Mouse (Mus musculus) hindbrain, embryonic 13.5 days (tissue): ENCODE data around the gene Btd. TPM values are rescaled to one million over a fixed set of nuclear protein-coding genes. Genes with fewer than 3 reads are reported as not detected.
"Not testable (repeated sequence)": the region's sequence is repeated elsewhere in the genome, so short reads cannot be mapped to it uniquely, and the experiment has no call there.

ENCODE experiments used
- ATAC-seq: fragments of 200-750 bp; cut with Nextera tagmentation; 2 replicates; pipeline ENCODE4 v1.8.0; 2017; ENCODE audit warnings: moderate TSS enrichment; ENCODE audit not compliant: low FRiP score
- H3K27ac ChIP-seq: fragments of 300-500 bp; sonication (generic); 2 replicates; pipeline ENCODE4 v1.5.1; 2015; ENCODE audit warnings: inconsistent platforms, mild to moderate bottlenecking, moderate library complexity
- H3K27me3 ChIP-seq: fragments of 300-500 bp; sonication (generic); 2 replicates; pipeline ENCODE4 v1.6.1; 2015; ENCODE audit warnings: mild to moderate bottlenecking, inconsistent platforms
- H3K36me3 ChIP-seq: fragments of 300-500 bp; sonication (generic); 2 replicates; pipeline ENCODE4 v1.6.1; 2015; ENCODE audit warnings: mild to moderate bottlenecking, inconsistent platforms
- H3K4me1 ChIP-seq: fragments of 300-500 bp; sonication (generic); replicated peaks from 2 replicates; pipeline ENCODE4 v1.6.1; 2015; ENCODE audit warnings: inconsistent platforms
- H3K4me2 ChIP-seq: fragments of 300-500 bp; sonication (generic); 2 replicates; pipeline ENCODE4 v1.6.1; 2015; ENCODE audit warnings: inconsistent platforms, mild to moderate bottlenecking, moderate library complexity
- H3K4me3 ChIP-seq: fragments of 300-500 bp; sonication (generic); 2 replicates; pipeline ENCODE4 v1.5.1; 2015; ENCODE audit warnings: mild to moderate bottlenecking, inconsistent platforms
- H3K9ac ChIP-seq: fragments of 300-500 bp; sonication (generic); 2 replicates; pipeline ENCODE4 v1.6.1; 2015; ENCODE audit warnings: mild to moderate bottlenecking, inconsistent platforms
- H3K9me3 ChIP-seq: fragments of 300-500 bp; sonication (generic); 2 replicates; pipeline ENCODE4 v1.6.1; 2016; ENCODE audit warnings: inconsistent platforms
- WGBS: fragments of 180-500 bp; shearing (Covaris S2); methylation state at CpG from one replicate; pipeline ENCODE4 v1.1.7; 2015; 5-methylcytosine and 5-hydroxymethylcytosine counted together
- polyA plus RNA-seq: library from polyadenylated mRNA; unstranded; fragments of >200 nt; fragmentation: Nextera tagmentation; extraction: Ambion mirVana; gene quantifications from 2 replicates; pipeline ENCODE4 v1.2.1, GENCODE M21; 2015

Gene Btd
- 17.3 and 18.7 TPM in 2 replicates for polyA plus RNA-seq

DNA sequence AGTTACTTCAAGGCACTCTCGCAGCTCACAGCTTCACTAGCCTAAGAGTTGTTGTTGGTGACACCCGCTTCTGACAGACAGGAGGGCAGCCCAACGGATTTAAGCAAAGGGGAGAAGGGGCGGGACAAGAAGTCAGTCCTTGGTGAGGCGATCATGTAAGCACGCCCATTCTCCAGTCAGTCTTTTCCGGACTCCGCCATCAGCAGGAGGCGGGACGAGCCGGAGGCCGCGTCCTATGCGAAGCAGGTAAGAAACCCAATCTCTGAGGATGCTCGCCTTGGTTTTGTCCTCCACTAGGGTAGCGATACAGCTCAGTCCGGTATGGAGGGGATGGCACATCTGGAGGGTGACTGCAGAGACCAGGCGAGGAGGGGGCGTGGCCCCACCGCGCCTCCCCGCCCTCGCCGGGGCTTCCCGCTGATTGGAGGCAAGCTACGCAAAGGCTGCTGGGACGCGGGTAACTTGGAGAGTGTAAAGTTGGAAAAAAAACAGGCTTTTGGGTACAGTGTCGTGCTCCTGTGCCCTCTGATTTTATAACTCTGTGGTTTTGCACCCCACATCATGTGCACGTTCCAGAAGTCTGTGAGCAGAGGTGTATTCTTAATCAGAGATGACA, at the start of gene Btd, which contains the start of gene Hacl1:
TSS of gene Btd (plus strand) at position 139 of the 616 bp plus-strand sequence.
TSS of gene Hacl1 (minus strand) at position 397 of the 616 bp plus-strand sequence.
- H3K4me1 ChIP-seq, result peaks cover 16% of the 10 kb centered on the region
- peak within 1 kb of the TSS; percentile 73 for H3K9ac ChIP-seq
- no peaks in the 10 kb centered on the region for H3K36me3 ChIP-seq
- ATAC-seq, result peak; percentile 98
- H3K27ac ChIP-seq, result peak within 1 kb of the TSS; percentile 89
- H3K4me2 ChIP-seq, result peak within 1 kb of the TSS; percentile 74
- H3K27me3 ChIP-seq, result no peaks in the 10 kb centered on the region
- WGBS, result 0% methylated on average over 30 of the region's 30 CpGs
- H3K9me3 ChIP-seq, result no peaks in the 10 kb centered on the region
- H3K4me3 ChIP-seq, result peak within 1 kb of the TSS; percentile 61

GRCm38 (mm10) chr14:31591243-31591642, 49.6 kb upstream of the Btd start, which contains the start of gene Colq:
Gene Colq, minus strand, starts transcription at chr14:31591343.
- no peaks in the 10 kb centered on the region for H3K9me3 ChIP-seq
- no peak within 1 kb of the TSS for H3K4me2 ChIP-seq
- H3K36me3 ChIP-seq, result no peaks in the 10 kb centered on the region
- no peak within 1 kb of the TSS for H3K9ac ChIP-seq
- H3K4me3 ChIP-seq, result no peak within 1 kb of the TSS
- H3K27ac ChIP-seq, result no peak within 1 kb of the TSS
- 89% methylated on average over 3 of the region's 3 CpGs for WGBS
- no peak for ATAC-seq
- no peaks in the 10 kb centered on the region for H3K27me3 ChIP-seq
- no peaks in the 10 kb centered on the region for H3K4me1 ChIP-seq

DNA sequence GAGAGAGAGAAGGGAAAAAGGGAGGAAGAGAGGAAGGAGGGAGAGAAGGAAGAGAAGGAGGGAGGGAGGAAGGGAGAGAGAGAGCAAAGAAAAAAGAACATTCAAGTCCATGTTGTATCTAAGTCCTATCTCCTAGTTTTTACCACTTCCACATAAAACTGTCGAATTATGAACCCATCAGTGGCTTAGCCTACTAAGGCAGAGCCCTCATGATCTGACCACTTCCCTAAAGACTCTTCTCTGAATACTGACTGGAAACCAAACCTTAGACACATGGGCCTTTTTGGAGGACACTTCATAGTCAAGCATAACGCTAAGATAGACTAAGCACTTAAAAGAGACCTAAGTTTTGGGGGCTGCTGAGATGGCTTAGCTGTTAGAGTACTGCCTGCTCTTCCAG, 47.8 kb upstream of the Btd start:
- Histone ChIP-seq H3K36me3 (no peaks in the 10 kb centered on the region), H3K4me1 (no peaks in the 10 kb centered on the region), H3K27me3 (no peaks in the 10 kb centered on the region), H3K4me3 (no peak overlapping the region), H3K27ac (no peak overlapping the region), H3K9me3 (no peaks in the 10 kb centered on the region), H3K4me2 (no peak overlapping the region), H3K9ac (no peak overlapping the region)
- ATAC-seq, result no peak
- WGBS, result 86% methylated on average over 2 of the region's 2 CpGs

- H3K4me2 ChIP-seq, result no peak overlapping the region
- ATAC-seq, result no peak
- no peaks in the 10 kb centered on the region for H3K27me3 ChIP-seq
- no peaks in the 10 kb centered on the region for H3K4me1 ChIP-seq
- no peak overlapping the region for H3K4me3 ChIP-seq
- no peak overlapping the region for H3K27ac ChIP-seq
- no peaks in the 10 kb centered on the region for H3K36me3 ChIP-seq
- H3K9ac ChIP-seq, result no peak overlapping the region
- H3K9me3 ChIP-seq, result no peaks in the 10 kb centered on the region
- 81% methylated on average over 3 of the region's 3 CpGs for WGBS
Measured at GRCm38 (mm10) chr14:31594693-31595092, 46.1 kb upstream of the Btd start.

DNA sequence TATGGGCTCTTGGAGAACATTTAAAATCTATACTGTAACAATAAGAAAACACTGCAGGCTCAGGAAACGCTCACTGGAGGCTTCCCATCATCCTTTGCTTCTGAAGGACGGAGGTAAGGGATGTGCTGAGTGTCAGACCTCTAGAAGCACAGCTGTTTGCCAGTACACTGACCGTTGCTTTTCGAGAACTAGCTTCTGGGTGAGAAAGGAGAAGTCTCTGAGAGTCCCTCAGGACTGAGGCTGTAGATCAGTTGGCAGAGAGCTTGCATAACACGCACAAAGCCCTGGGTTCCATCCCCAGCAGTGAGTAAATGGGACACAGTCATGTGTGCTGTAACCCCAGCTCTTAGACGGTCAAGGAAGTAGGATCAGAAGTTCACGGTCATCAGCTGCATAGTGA, 44.4 kb upstream of the Btd start:
- no peaks in the 10 kb centered on the region for H3K9me3 ChIP-seq
- ATAC-seq, result no peak
- H3K36me3 ChIP-seq, result no peaks in the 10 kb centered on the region
- no peaks in the 10 kb centered on the region for H3K4me1 ChIP-seq
- no peak overlapping the region for H3K4me3 ChIP-seq
- 87% methylated on average over 7 of the region's 7 CpGs for WGBS
- H3K4me2 ChIP-seq, result no peak overlapping the region
- no peak overlapping the region for H3K27ac ChIP-seq
- no peaks in the 10 kb centered on the region for H3K27me3 ChIP-seq
- no peak overlapping the region for H3K9ac ChIP-seq

- no peak overlapping the region for H3K4me3 ChIP-seq
- H3K27ac ChIP-seq, result no peak overlapping the region
- ATAC-seq, result no peak
- no peak overlapping the region for H3K4me2 ChIP-seq
- H3K27me3 ChIP-seq, result no peaks in the 10 kb centered on the region
- 96% methylated on average over 4 of the region's 4 CpGs for WGBS
- H3K36me3 ChIP-seq, result no peaks in the 10 kb centered on the region
- H3K9ac ChIP-seq, result no peak overlapping the region
- no peaks in the 10 kb centered on the region for H3K9me3 ChIP-seq
- H3K4me1 ChIP-seq, result no peaks in the 10 kb centered on the region
Measured at GRCm38 (mm10) chr14:31597446-31597845, 43.4 kb upstream of the Btd start.

DNA sequence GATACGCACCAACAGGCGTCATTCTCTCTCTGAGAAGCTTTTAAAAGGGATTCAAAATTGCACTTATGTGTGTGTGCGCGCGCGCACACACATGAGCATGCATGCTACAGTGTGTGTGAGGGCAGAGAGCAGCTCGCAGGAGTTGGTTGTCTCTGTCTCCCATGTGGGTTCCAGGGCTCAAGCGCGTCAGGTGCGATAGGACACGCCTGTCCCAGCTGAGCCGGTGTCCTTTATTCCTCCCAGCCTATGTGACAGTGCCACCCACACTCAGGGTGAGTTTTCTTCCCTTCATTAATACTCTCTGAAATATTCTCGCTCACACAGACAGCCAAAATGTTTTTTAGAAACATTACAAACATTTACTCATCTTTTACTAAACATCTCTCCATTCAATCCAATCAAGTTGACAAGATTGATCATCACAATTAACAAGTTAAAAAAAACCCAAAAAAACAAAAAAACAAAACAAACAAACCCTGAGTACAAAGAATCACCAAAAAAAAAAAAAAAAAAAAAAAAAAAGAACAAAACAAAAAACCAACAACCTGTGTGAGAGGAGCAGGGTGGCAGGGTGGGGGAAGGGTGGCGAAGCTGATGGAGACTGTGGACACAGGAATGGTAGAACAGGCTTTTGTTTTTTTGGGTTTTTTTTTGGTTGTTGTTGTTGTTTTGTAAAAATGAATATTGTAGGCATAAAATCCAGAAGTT, 38.8 kb upstream of the Btd start:
- no peak overlapping the region for H3K4me2 ChIP-seq
- H3K9me3 ChIP-seq, result no peaks in the 10 kb centered on the region
- H3K27ac ChIP-seq, result no peak overlapping the region
- ATAC-seq, result no peak
- no peak overlapping the region for H3K4me3 ChIP-seq
- H3K4me1 ChIP-seq, result no peaks in the 10 kb centered on the region
- no peak overlapping the region for H3K9ac ChIP-seq
- no peaks in the 10 kb centered on the region for H3K36me3 ChIP-seq
- H3K27me3 ChIP-seq, result no peaks in the 10 kb centered on the region
- 92% methylated on average over 14 of the region's 14 CpGs for WGBS

GRCm38 (mm10) chr14:31602616-31602979, 38.2 kb upstream of the Btd start:
- ATAC-seq, result not testable (repeated sequence)
- 93% methylated on average over 6 of the region's 6 CpGs for WGBS

DNA sequence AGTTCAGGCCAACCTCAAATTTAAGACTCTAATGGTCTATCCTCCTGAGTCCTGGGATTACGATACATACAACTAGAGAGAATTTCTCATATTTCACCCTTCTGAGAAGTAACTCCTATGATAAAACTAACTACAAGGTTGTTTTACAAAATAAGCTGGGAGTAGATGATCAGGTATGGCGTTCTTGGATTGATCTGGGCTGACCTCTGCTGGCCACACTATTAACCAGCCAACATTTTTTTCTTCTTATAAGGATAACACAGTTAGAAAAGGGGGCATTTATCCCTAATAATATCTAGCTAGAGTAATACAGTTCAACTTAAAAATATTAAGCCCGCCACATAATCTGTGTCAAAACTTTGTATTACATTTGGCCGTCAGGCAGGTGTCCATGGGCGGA, 35.9 kb upstream of the Btd start:
- WGBS, result 84% methylated on average over 5 of the region's 5 CpGs
- no peak overlapping the region for H3K4me3 ChIP-seq
- ATAC-seq, result no peak
- no peaks in the 10 kb centered on the region for H3K36me3 ChIP-seq
- H3K27ac ChIP-seq, result no peak overlapping the region
- no peaks in the 10 kb centered on the region for H3K27me3 ChIP-seq
- no peak overlapping the region for H3K9ac ChIP-seq
- H3K4me2 ChIP-seq, result no peak overlapping the region
- no peaks in the 10 kb centered on the region for H3K9me3 ChIP-seq
- H3K4me1 ChIP-seq, result no peaks in the 10 kb centered on the region

More at GRCm38 (mm10) chr14:31602616-31602979, 38.2 kb upstream of the Btd start:
- H3K36me3 ChIP-seq, H3K4me3 ChIP-seq, H3K27me3 ChIP-seq, H3K27ac ChIP-seq, H3K9ac ChIP-seq, H3K4me1 ChIP-seq, H3K4me2 ChIP-seq, H3K9me3 ChIP-seq: not testable (repeated sequence)

GRCm38 (mm10) chr14:31605514-31605913, 35.3 kb upstream of the Btd start:
- Histone ChIP-seq H3K9ac (no peak overlapping the region), H3K4me3 (no peak overlapping the region), H3K4me1 (no peaks in the 10 kb centered on the region), H3K36me3 (no peaks in the 10 kb centered on the region), H3K4me2 (no peak overlapping the region), H3K9me3 (no peaks in the 10 kb centered on the region), H3K27ac (no peak overlapping the region), H3K27me3 (no peaks in the 10 kb centered on the region)
- ATAC-seq, result no peak
- 53% methylated on average over 6 of the region's 6 CpGs for WGBS

DNA sequence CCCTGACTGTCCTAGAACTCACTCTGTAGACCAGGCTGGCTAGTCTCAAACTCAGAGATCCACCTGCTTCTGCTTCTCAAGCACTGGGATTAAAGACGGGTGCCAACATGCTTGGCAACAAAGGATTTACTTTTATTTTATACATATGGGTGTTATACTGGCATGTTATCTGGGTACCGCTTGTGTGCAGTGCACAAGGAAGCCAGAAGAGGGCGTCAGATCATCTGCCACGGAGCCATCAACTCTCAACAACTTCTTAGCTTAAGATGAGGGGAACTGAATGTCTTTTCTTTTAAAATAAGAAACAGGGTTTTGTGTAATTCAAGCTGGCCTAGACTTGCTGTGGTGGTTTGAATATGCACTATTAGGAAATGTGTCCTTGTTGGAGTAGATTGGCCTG, 28.8 kb upstream of the Btd start:
- H3K9me3 ChIP-seq, result no peaks in the 10 kb centered on the region
- no peak overlapping the region for H3K4me2 ChIP-seq
- no peak for ATAC-seq
- no peak overlapping the region for H3K4me3 ChIP-seq
- no peak overlapping the region for H3K9ac ChIP-seq
- no peak overlapping the region for H3K27ac ChIP-seq
- H3K27me3 ChIP-seq, result no peaks in the 10 kb centered on the region
- 0 out of 2 replicates have a peak, but pooled peaks cover 3% of the 10 kb centered on the region for H3K36me3 ChIP-seq
- 70% methylated on average over 4 of the region's 4 CpGs for WGBS
- no peaks in the 10 kb centered on the region for H3K4me1 ChIP-seq

GRCm38 (mm10) chr14:31613671-31614070, 27.2 kb upstream of the Btd start:
- ATAC-seq, result no peak

DNA sequence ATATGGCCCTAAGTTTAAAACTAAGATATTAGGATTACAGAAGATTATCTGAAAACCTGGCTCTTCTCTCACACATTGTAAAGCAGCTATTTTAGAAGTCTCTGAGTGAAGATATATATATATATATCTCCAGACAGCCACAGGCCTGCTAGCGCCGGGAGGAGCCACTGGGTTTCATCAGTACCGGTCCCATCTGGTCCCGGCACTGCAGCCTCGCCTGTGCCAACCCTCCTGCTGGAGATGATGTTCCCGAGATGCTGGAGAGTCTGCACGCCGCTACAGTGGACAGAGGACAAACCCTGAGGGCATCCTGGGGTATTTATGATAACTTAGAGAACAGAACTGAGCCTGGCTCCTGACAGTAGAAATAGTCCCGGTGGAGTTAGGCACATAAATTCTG, 23.6 kb upstream of the Btd start:
- WGBS, result 90% methylated on average over 9 of the region's 9 CpGs
- Histone ChIP-seq H3K4me1 (no peaks in the 10 kb centered on the region), H3K27ac (no peak overlapping the region), H3K4me3 (no peak overlapping the region), H3K27me3 (no peaks in the 10 kb centered on the region), H3K9ac (no peak overlapping the region), H3K9me3 (no peaks in the 10 kb centered on the region), H3K36me3 (0 out of 2 replicates have a peak, but pooled peaks cover 3% of the 10 kb centered on the region), H3K4me2 (no peak overlapping the region)
- no peak for ATAC-seq

More at GRCm38 (mm10) chr14:31613671-31614070, 27.2 kb upstream of the Btd start:
- no peak overlapping the region for H3K27ac ChIP-seq
- WGBS, result 88% methylated on average over 5 of the region's 5 CpGs
- no peak overlapping the region for H3K9ac ChIP-seq
- H3K27me3 ChIP-seq, result no peaks in the 10 kb centered on the region
- no peaks in the 10 kb centered on the region for H3K9me3 ChIP-seq
- H3K4me3 ChIP-seq, result no peak overlapping the region
- no peaks in the 10 kb centered on the region for H3K4me1 ChIP-seq
- no peak overlapping the region for H3K4me2 ChIP-seq
- H3K36me3 ChIP-seq, result 0 out of 2 replicates have a peak, but pooled peaks cover 3% of the 10 kb centered on the region
